Mouse (Mus musculus): Measurements from ENCODE around the gene Tenm4. TPM values are rescaled to one million over a fixed set of nuclear protein-coding genes. Genes with fewer than 3 reads are reported as not detected.

Gene Tenm4
- polyA plus RNA-seq (2017; shearing (Covaris generic)), result under 1 TPM in 1 of 3 experiments, not detected in 2; 0.05 TPM

DNA sequence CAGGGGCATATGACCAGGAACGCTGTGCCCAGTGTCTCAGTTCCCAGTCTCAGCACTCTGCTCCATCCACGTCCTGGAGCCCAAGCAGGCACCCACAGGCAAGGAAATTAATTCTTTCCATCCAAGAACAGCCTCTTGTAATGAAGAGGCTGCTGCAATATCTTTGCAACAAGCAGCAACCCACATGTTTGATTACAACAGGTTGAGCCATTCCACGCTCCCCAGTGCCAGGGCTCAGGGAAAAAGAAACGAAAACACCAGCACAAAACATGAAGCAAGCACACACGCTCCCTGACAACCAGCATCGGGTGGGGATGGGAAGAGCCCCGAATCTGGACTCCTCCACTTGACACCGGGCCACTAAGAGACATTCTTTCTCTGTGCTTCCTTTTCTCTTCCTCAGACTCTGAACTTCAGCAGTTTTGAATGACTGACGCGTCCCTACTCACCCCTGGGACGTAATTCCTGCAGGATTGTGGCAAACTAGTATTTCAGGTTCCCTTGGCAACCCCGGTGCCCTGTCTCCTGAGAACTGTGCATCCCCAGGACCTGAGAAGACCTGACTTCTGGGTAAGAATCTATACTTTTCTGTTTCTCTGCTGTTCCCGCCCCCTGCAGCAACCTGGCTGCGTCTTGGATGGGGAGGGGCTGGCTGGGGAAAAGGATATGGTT is at the start of gene Tenm4:
Tenm4 (plus strand) TSS at position 323 of the 672 bp plus-strand sequence.
- ATAC-seq, result no peak

DNA sequence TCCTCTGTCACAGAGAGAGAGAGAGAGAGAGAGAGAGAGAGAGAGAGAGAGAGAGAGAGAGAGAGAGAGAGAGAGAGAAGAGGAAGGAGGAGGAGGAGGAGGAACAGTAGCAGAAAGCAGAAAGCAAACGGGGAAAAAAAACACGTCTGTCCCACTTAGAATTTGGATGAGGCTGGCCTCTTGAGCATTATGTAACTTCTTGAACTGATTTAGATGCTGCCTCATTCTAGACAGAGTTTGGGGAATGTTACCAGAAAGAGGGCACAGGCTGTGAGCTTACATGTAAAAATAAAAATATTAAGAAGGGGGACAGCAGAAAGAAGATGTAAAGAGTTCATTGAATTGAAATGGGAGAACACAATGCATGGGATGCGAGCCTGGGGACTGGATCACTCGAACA is 40.3 kb upstream of the Tenm4 start:
- ATAC-seq, result no peak

- no peak for ATAC-seq
These were observed 39.9 kb upstream of the Tenm4 start for GRCm38 (mm10) chr7:96131175-96131574.

DNA sequence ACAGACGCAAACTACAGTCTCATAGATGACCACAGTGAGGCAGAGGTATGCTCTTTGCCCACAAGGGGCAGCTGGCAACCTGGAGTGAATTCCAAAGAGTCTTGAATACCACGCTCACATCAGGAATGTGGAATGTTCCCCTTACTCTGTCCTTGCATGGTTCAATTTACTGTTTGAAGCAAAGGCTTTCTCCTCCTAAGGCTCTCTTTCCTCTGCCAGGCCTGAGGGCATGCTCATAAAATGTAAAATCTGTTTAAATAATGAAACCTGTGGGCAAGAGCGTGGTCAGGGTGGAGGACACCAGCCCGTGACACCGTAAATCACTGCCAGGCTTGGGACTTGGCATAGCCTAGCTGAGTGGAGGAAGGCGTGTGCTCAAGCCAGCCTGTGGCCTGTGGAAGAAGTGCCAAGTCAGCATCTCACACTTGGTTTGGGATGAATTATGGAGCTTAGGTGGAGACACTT is 34.5 kb upstream of the Tenm4 start:
- no peak for ATAC-seq

- no peak for ATAC-seq
These were observed 29.2 kb upstream of the Tenm4 start for GRCm38 (mm10) chr7:96141876-96142275.

GRCm38 (mm10) chr7:96142973-96143596 is 28.0 kb upstream of the Tenm4 start:
- ATAC-seq, result no peak

DNA sequence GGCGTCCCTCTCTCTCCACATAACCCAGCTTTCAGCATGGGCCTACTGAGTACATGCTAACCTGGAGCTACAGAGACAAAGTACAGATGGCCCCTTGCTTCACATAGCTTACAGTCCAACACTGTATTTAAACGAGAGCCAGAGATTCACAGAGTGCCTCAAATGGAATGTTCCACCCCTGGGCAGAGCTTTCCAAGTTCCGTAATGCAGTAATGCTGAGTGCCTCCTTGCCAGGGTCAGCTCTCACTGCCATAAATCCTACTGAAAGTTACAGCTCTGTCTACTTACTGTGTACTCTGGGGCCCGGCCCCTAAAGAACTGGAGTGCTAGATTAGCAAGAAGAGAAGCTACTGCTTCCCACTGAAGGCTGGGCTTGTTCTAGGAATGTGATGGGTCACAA is 23.6 kb upstream of the Tenm4 start:
- no peak for ATAC-seq

DNA sequence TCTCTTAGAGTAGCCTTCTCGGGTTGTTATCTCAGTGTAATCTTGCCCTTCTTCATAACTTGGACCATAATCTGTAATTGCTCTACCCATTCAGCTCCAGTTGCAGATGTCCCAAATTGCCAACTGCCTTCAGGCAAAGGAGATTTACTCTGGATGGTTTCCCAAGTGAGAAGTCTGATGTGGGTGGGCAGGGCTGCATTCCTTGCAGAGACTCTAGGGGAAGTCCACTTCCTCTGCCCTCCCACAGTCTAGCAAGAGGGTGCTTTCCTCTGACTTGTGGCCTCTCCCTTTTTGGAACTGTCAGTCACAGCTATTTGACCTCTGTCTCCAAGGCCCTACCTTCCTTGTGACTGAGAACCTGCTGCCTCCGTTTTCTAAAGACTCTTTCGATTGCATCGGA is 22.9 kb upstream of the Tenm4 start:
- no peak for ATAC-seq

DNA sequence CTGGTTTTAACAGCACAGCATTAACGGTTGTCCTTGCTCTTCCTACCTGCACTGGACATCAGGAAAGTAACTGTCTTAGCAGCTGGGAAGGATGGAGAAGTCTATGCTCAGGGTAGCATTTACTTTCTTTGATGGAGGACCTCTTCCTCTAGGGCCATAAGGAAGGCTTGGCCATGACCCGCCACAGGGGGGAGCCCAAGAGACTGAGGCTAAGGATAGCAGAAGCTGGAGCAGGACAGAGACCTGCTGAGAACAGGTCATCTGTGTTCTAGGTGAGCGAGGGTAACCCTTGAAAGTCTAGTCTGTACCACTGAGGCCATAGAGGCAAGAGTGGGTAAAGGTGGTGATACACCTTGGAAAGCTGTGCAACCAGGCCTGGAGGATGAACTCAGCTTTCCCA is 19.8 kb upstream of the Tenm4 start:
- no peak for ATAC-seq

GRCm38 (mm10) chr7:96151961-96152360 is 19.1 kb upstream of the Tenm4 start:
- ATAC-seq, result no peak

- no peak for ATAC-seq
These were observed 18.6 kb upstream of the Tenm4 start for GRCm38 (mm10) chr7:96152431-96152830.

- no peak for ATAC-seq
These were observed 18.1 kb upstream of the Tenm4 start for GRCm38 (mm10) chr7:96152924-96153359.

- ATAC-seq, result no peak
These were observed 17.0 kb upstream of the Tenm4 start for GRCm38 (mm10) chr7:96154025-96154424.

DNA sequence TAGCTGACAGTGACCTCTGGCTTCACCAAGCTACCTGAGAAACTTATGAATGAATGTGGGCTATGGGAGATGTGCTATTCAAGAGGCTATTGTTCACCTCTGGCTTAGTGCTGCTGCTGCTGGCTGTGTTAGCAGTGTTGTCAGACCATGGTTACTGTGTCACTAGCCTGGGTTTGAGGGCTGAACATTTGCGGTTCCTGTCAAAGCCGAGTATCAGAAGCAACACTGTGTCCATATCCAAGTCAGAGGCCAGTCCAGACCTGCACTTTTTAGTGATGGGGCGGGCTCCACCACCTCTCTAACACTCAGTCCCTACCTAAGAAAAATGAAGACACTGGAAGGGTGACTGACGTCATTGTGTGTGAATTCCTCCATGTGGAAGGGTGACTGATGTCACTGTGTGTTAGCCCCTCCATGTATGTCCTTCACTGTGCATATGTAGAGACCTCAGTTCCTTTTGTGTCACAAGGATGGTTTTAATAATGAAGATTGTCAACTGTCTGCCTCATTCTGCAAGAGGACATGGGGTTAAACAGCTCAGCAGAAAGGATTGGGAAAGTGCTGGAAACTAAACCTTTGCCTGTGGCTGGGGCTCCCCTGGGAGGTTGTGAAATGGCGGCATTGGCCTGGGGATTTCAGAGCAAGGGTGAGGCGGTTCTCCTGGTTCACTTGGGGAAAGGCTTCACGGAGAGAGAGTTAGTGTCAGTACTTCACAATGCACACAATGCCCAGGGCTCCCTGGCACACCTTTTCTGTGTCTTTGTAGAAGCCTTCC is 14.4 kb upstream of the Tenm4 start:
- no peak for ATAC-seq

- no peak for ATAC-seq
These were observed 6.9 kb upstream of the Tenm4 start for GRCm38 (mm10) chr7:96164141-96164540.

- no peak for ATAC-seq
These were observed 2.1 kb upstream of the Tenm4 start for GRCm38 (mm10) chr7:96168921-96169320.

DNA sequence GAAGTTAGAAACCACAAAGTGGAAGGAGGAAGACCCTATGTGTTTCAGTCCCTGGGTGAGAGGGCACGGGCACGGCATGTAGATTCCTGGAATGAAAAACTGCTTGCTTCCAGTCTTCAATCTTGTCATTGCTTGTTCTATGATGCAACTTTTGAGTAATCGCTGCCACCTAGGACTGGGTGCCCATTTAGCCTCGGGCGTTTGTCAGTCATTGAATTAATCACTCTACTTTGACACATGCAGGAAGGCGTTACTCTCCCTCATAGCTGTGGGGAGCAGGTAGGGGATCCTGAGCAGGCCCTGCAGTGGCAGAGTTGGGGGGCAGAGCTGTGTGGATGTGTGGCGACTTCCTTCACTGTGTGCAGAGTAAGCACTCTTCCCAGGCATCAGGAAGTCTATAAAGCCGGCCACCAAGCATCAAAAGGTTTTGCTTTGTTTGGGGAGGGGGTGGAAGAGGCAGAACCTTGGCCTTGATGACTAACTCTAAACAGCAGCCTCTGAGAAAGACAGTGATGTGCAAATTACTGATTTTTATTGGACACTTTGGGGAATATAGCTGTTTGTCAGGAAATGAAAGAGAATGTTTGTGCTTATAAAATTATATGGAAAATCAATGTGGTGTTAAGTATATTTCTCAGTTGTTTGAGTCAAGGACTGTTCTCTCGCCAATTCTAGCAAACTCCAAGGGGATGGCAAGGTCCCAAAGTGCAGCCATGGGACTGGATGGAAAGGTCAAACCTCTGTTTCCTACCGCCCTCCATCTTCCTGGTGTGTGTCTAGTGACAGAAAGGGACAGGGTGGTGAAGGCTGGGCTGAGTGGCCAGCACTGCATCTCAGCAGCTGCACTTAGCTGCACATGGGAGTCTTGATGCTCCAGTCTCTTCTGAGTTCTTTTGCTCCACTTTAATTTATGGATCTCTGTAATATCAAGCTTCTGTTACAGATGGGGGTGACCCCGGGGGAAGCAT is 834 bp downstream of the Tenm4 start:
- ATAC-seq, result no peak

- no peak for ATAC-seq
These were observed 5.7 kb downstream of the Tenm4 start for GRCm38 (mm10) chr7:96176781-96177180.

DNA sequence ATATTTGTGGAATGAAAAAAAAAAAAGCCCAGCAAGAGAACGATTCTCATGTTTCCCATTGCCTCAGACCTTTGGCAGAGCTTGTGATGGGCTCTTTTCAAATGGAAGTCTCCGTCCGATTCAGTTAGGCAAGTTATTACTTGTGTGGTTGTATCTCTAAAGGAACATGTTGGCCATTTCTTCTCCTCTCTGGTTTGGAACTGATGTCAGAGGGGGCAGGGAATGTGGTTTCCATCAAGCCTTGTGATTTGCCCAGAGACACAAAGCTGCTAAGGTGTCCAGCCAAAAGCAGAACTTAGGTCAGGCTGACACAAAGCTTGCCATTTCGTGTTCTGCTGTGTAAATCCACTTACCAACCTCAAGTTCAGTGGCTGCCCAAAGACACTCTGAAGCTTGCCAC is 10.7 kb downstream of the Tenm4 start:
- ATAC-seq, result no peak

GRCm38 (mm10) chr7:96183195-96183594 is 12.1 kb downstream of the Tenm4 start:
- ATAC-seq, result no peak

GRCm38 (mm10) chr7:96185411-96185810 is 14.4 kb downstream of the Tenm4 start:
- no peak for ATAC-seq

GRCm38 (mm10) chr7:96203812-96204560 is 32.9 kb downstream of the Tenm4 start:
- ATAC-seq, result no peak
